Mouse (Mus musculus) forebrain, embryonic 14.5 days (tissue): ENCODE results near the gene Gm10188. TPM values are rescaled to one million over a fixed set of nuclear protein-coding genes. Genes with fewer than 3 reads are reported as not detected.

Source experiments
- ATAC-seq: fragments of 200-750 bp; cut with Nextera tagmentation; 2 replicates; pipeline ENCODE4 v1.8.0; 2017; ENCODE audit warnings: mild to moderate bottlenecking, moderate library complexity
- DNase-seq: peaks from one replicate; pipeline ENCODE4 v3.0.0-alpha.2; 2015; ENCODE audit warnings: low spot score
- H3K27ac ChIP-seq: fragments of 300-500 bp; sonication (generic); 2 replicates; pipeline ENCODE4 v1.5.1; 2014; ENCODE audit warnings: low read depth, mild to moderate bottlenecking, control low read depth, low read length, moderate library complexity
- H3K27me3 ChIP-seq: fragments of 300-500 bp; sonication (generic); replicated peaks from 2 replicates; pipeline ENCODE4 v1.6.1; 2014; ENCODE audit warnings: low read length, control low read depth, mixed read lengths; ENCODE audit not compliant: control insufficient read depth, insufficient read depth
- H3K36me3 ChIP-seq: fragments of 300-500 bp; sonication (generic); 2 replicates; pipeline ENCODE4 v1.6.1; 2014; ENCODE audit warnings: low read length, control low read depth; ENCODE audit not compliant: control insufficient read depth, insufficient read depth
- H3K4me1 ChIP-seq: fragments of 300-500 bp; sonication (generic); 2 replicates; pipeline ENCODE4 v1.6.1; 2014; ENCODE audit warnings: antibody characterized with exemption, low read length, control low read depth; ENCODE audit not compliant: control insufficient read depth, insufficient read depth
- H3K4me2 ChIP-seq: fragments of 300-500 bp; sonication (generic); 2 replicates; pipeline ENCODE4 v1.6.1; 2014; ENCODE audit warnings: mild to moderate bottlenecking, control low read depth, low read length
- H3K4me3 ChIP-seq: fragments of 300-500 bp; sonication (generic); 2 replicates; pipeline ENCODE4 v1.5.1; 2014; ENCODE audit warnings: low read depth, low read length, control low read depth
- H3K9ac ChIP-seq: fragments of 300-500 bp; sonication (generic); 2 replicates; pipeline ENCODE4 v1.6.1; 2014; ENCODE audit warnings: mild to moderate bottlenecking, low read length, control low read depth, moderate library complexity
- H3K9me3 ChIP-seq: fragments of 300-500 bp; sonication (generic); replicated peaks from 2 replicates; pipeline ENCODE4 v1.6.1; 2016; ENCODE audit warnings: low read length, control low read depth, mixed read lengths; ENCODE audit not compliant: control insufficient read depth
- WGBS: fragments of 180-500 bp; shearing (Covaris S2); extraction: QIAGEN DNeasy Blood & Tissue Kit; methylation state at CpG from one replicate; pipeline ENCODE4 v1.1.7; 2014; 5-methylcytosine and 5-hydroxymethylcytosine counted together
- polyA plus RNA-seq: library from polyadenylated mRNA; unstranded; fragments of >200 nt; fragmentation: Nextera tagmentation; extraction: Ambion mirVana; gene quantifications from 2 replicates; pipeline ENCODE4 v1.2.1, GENCODE M21; 2014

The Gm10188 gene
- polyA plus RNA-seq, 1 experiment from 2014 or later = not detected

DNA sequence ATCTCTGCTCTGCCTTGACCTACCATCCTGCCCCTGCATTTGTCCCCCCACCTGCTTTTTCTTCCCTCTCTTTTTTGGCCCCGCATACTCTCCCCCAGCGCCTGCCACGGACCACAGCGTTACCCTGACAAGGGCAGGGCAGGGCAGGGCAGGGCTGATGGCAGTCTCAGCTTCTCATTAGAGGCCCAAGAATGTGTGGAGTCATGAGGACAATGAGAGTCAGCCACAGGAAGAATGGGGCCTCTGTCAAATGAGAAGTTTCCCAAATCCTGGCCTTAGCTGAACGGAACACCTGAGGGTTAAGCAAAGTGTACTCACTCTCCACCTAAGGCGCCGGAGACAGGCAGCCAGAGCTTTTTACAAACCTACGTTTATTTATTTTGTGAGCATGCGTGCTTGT, 34.5 kb downstream of the Gm10188 start:
- Histone ChIP-seq H3K27ac (no peak overlapping the region), H3K27me3 (no peaks in the 10 kb centered on the region), H3K9ac (no peak overlapping the region), H3K36me3 (peaks cover 4% of the 10 kb centered on the region; the same call in 1 of the 2 replicates), H3K4me3 (no peak overlapping the region), H3K4me1 (peaks cover 76% of the 10 kb centered on the region), H3K4me2 (peak overlapping the region; percentile 59), H3K9me3 (no peaks in the 10 kb centered on the region)
- no peak for DNase-seq
- WGBS = 33% methylated on average over 9 of the region's 9 CpGs
- ATAC-seq = no peak

DNA sequence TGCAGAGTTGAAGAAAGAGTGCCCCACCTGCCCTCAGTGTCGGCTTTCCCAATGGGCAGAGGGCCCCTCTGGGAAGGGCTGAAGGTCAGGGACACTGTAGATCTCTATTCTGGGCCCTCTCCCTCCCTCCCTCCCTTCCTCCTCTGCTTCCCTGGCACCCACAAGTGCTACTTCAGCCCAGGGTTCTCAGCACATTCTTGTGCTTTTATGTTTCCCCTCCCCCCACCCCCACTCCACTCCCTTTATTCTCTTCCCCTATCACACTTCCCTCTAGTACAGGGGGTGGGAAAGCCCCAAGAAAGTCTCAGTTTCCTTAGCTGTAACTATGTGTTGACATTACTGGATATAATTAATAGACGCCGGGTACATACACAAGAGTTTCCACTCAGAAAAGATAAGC, 34.9 kb downstream of the Gm10188 start:
- Histone ChIP-seq H3K27me3 (no peaks in the 10 kb centered on the region), H3K27ac (no peak overlapping the region), H3K4me2 (peak overlapping the region; percentile 59), H3K4me3 (no peak overlapping the region), H3K9me3 (no peaks in the 10 kb centered on the region), H3K4me1 (peaks cover 75% of the 10 kb centered on the region), H3K9ac (no peak overlapping the region; the same call in 1 of the 2 replicates), H3K36me3 (peaks cover 4% of the 10 kb centered on the region; the same call in 1 of the 2 replicates)
- WGBS = 48% methylated on average over 3 of the region's 3 CpGs
- ATAC-seq (no peak), DNase-seq (no peak)

DNA sequence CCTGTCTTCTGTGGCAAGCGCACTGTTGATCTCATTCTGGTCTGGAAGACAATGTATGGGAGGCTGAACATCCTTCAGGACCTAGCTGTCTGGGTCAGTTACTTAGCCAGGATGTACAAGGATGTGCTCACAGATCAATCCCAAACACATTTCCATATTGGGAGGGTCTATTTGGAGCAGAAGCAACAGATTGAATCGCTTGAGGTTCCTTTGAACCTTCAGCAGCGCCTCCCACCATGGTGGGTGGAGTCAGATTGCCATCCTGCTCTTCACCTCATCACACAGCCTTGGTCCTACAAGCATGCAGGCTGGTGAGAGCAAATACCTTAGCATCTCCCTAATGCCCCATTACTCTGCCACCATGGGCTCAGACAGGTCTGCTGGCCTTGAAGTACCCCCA, 35.8 kb downstream of the Gm10188 start:
- Histone ChIP-seq H3K9ac (peak overlapping the region; percentile 99; the same call in 1 of the 2 replicates), H3K27me3 (no peaks in the 10 kb centered on the region), H3K4me3 (peak overlapping the region; percentile 91), H3K4me1 (peaks cover 69% of the 10 kb centered on the region), H3K4me2 (peak overlapping the region; percentile 59), H3K36me3 (peaks cover 4% of the 10 kb centered on the region; the same call in 1 of the 2 replicates), H3K27ac (peak overlapping the region; percentile 49; the same call in 1 of the 2 replicates), H3K9me3 (no peaks in the 10 kb centered on the region)
- no peak for ATAC-seq
- no peak for DNase-seq
- 72% methylated on average over 3 of the region's 3 CpGs for WGBS

DNA sequence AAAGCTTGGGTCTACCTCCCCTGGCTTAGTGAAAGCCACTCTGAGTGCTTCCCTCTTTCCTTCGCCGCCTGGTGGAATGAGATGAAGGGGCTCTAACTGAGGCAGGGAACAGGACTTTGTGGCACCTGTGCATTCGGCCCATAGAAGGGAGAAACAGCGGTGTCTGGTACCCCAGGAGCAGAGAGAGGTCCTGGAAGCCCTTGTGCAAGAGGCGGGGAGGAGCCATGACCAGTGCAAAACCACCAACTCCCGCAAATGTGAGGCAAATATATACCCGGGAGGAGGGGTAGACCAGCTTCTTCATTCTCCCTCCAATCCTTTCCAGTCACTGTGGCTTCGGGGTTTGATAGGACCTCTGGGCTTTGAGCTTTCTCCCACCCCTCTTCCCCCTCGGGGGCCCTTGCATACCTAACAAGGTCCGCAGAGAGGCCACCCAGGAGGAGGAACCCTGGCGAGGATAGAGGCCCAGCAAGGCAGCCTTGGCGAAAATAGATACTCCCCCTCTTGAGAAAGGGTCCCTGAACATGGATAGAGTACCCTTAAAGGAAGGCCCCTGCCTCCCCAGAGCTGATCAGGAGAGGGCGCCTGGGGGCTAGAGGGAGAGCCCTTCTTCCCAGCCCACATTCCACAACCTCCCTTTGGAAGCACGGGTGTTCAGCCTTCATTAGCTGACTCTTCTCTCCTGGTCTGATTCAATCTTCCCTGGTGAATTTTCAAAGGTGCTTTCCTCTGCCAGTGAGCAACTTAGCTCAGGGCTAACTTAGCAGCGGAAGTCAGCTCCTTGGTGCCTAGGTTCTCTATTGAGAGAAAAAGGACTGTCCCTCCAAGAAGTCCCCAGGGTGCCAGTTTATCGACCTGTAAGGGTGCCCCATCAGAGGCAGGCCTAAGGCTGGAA, 37.5 kb downstream of the Gm10188 start:
- peak overlapping the region; percentile 100 for H3K27ac ChIP-seq
- peak overlapping the region; percentile 91 for H3K4me3 ChIP-seq
- no peaks in the 10 kb centered on the region for H3K27me3 ChIP-seq
- DNase-seq = peak; percentile 81
- no peaks in the 10 kb centered on the region for H3K9me3 ChIP-seq
- H3K4me1 ChIP-seq = peaks cover 52% of the 10 kb centered on the region
- ATAC-seq = peak; percentile 47
- peaks cover 4% of the 10 kb centered on the region; the same call in 1 of the 2 replicates for H3K36me3 ChIP-seq
- peak overlapping the region; percentile 59 for H3K4me2 ChIP-seq
- WGBS = 3% methylated on average over 16 of the region's 16 CpGs
- H3K9ac ChIP-seq = peak overlapping the region; percentile 99

DNA sequence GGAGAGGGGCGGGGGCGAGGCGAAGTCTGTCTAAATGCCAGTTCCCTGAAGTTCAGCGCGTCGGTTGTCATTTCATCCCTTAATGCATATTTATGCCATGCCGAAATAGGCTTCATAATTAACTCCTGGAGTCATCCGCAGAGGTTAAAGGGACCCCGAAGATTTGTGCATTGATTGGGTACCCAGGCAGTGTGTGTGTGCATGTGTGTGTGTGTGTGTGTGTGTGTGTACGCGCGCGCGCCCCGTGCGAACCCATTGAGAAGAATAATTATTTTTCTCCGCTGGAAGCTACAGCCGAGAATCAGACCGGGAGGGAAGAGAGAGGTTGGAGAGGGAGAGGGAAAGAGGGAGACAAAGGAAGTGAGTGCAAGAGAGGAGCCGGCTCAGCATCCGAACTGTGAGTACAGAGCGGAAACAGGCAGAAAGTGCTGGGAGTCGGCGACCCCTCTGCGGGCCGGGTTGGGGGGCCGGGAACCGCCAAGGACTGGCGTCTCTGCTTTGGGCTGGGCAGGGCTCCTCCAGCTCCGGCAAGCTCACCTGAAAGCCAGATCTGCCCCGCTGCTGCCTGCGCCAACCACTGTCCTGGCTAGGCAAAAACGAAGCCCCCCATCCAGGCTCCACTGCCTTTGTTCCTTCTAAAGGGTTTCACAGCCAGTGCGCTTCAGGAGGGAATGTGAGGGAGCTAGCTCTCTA, 38.3 kb downstream of the Gm10188 start, which contains the start of the genes Lemd1 and AC124108.1:
Gene Lemd1, plus strand, starts transcription at position 339 of the 693 bp plus-strand sequence.
Gene AC124108.1, plus strand, starts transcription at position 365 of the 693 bp plus-strand sequence.
- peak within 1 kb of the TSS; percentile 99 for H3K9ac ChIP-seq
- peak within 1 kb of the TSS; percentile 91 for H3K4me3 ChIP-seq
- H3K4me2 ChIP-seq = peak within 1 kb of the TSS; percentile 59
- peak; percentile 27 for ATAC-seq
- H3K36me3 ChIP-seq = peaks cover 4% of the 10 kb centered on the region; the same call in 1 of the 2 replicates
- H3K9me3 ChIP-seq = no peaks in the 10 kb centered on the region
- under 1% methylated on average over 34 of the region's 34 CpGs for WGBS
- H3K27ac ChIP-seq = peak within 1 kb of the TSS; percentile 100
- H3K4me1 ChIP-seq = peaks cover 44% of the 10 kb centered on the region
- DNase-seq = peak; percentile 78
- no peaks in the 10 kb centered on the region for H3K27me3 ChIP-seq

DNA sequence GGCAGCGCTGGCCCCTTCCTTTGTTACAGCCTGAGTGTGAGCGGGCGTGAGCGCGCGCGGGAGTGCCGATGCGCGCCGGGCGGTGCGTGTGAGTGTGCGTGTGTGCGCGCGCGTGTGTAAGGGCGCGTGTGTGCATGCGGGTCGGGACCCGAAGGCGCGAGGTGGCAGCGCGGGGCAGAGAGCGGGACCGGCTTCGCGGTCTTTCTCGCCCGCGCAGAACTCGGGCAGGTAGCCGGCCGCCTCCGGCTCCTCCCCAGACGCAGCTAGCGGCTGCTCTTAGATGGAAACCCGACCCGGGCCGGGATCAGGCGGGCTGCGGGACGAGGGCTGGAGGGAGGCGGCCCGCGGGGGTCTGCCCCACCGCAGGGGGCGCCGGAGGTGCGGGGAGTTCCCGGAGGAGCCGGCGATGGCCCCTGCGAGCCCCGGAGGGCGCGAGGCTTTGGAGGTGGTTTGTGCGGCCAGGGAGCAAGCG, 38.9 kb downstream of the Gm10188 start:
- Histone ChIP-seq H3K4me1 (peaks cover 38% of the 10 kb centered on the region), H3K4me2 (peak overlapping the region; percentile 59), H3K9me3 (no peaks in the 10 kb centered on the region), H3K36me3 (peaks cover 4% of the 10 kb centered on the region; the same call in 1 of the 2 replicates), H3K4me3 (peak overlapping the region; percentile 91), H3K27ac (peak overlapping the region; percentile 100), H3K9ac (peak overlapping the region; percentile 99), H3K27me3 (no peaks in the 10 kb centered on the region)
- peak; percentile 38 for ATAC-seq
- DNase-seq = peak; percentile 61
- under 1% methylated on average over 60 of the region's 62 CpGs for WGBS

DNA sequence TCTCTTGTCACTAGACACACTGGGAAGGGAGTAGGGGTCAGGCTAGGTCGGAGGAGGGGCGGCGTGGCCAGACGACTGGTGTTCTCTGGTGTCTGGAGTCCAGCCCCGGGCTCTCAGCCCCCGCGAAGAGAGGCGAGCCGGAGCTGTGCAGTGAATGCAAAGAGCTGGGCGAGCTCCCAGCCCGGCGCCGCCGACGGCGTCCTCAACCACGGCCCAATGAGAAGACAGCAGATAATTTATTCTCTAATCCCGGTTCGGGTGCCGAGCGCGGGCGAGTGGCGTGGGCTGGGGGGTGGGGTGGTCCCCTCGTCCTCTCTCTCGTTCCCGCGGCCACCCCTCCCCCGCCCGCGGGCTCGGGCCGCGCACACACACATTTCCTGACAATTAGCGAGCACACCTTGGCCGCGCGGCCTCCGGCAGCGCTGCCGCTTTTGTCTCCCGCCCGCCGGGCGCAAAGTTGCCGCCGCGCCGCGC, 39.5 kb downstream of the Gm10188 start:
- ATAC-seq = peak; percentile 85
- Histone ChIP-seq H3K27me3 (no peaks in the 10 kb centered on the region), H3K9me3 (no peaks in the 10 kb centered on the region), H3K9ac (peak overlapping the region; percentile 99), H3K36me3 (peaks cover 4% of the 10 kb centered on the region; the same call in 1 of the 2 replicates), H3K4me2 (peak overlapping the region; percentile 59), H3K4me3 (peak overlapping the region; percentile 91), H3K4me1 (peaks cover 32% of the 10 kb centered on the region), H3K27ac (peak overlapping the region; percentile 100)
- DNase-seq = peak; percentile 94
- WGBS = under 1% methylated on average over 47 of the region's 50 CpGs

DNA sequence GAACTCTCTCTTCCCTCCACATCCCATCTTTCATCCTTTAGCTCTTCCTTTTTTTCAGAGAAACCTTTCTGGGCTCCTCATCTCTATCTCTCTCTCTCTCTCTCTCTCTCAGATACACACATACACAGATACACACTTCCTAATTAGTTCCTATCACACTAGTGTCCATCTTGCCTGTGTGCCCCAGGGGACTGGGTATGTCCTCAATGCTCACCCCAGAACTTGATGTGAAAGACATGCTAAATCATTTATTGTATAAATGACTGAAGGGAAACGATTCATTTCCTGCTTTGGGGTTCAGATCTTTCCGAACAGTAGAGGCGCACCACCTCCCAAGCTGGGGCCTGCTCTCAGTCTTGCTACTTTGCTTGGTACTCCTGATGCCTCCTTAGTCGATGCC, 40.3 kb downstream of the Gm10188 start:
- H3K4me1 ChIP-seq = peaks cover 24% of the 10 kb centered on the region
- H3K27me3 ChIP-seq = no peaks in the 10 kb centered on the region
- H3K9ac ChIP-seq = no peak overlapping the region
- H3K27ac ChIP-seq = no peak overlapping the region
- WGBS = 47% methylated on average over 4 of the region's 4 CpGs
- DNase-seq = no peak
- H3K4me3 ChIP-seq = peak overlapping the region; percentile 91; the same call in 1 of the 2 replicates
- no peak for ATAC-seq
- H3K9me3 ChIP-seq = no peaks in the 10 kb centered on the region
- H3K36me3 ChIP-seq = no peaks in the 10 kb centered on the region
- H3K4me2 ChIP-seq = peak overlapping the region; percentile 59; the same call in 1 of the 2 replicates
